Mouse (Mus musculus): ENCODE results near the gene Wapl. TPM values are rescaled to one million over a fixed set of nuclear protein-coding genes. Genes with fewer than 3 reads are reported as not detected.

The Wapl gene
- 10 to 100 TPM; 41.7 to 44.5 TPM for total RNA-seq (2021)

GRCm38 (mm10) chr14:34673395-34674228 is at the start of gene Wapl:
Wapl (plus strand) TSS chr14:34673928.
- peak; percentile 98 to 99 for DNase-seq (ENCODE audit: low spot score in 2 of 2)
- intact Hi-C loops (cut with DNase I) = no loop called here

DNA sequence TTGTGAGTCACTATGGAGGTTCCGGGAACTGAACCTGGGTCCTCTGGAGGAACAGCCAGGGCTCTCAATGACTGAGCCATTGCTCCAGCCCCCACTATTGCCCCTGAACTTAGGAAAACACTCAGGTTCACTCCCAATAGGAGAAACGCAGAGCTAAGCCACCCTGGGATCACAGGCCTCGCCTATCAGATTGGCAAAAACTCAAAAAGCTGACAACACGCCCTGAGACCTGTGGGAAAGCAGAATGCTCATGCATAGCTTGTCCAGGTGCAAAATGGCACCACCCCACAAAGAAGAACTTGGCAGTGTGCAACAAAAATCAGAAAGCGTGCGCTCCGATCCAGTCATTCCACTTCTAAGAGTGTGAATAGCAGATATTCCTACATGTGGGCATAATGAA is 46.9 kb upstream of the Wapl start:
- DNase-seq (ENCODE audit: low spot score in 2 of 2) = no peak
- intact Hi-C loops (cut with DNase I) = no loop called here

- intact Hi-C loops (cut with DNase I) = no loop called here
- no peak for DNase-seq (ENCODE audit: low spot score in 2 of 2)
These were observed 40.8 kb upstream of the Wapl start for GRCm38 (mm10) chr14:34632722-34633448.

DNA sequence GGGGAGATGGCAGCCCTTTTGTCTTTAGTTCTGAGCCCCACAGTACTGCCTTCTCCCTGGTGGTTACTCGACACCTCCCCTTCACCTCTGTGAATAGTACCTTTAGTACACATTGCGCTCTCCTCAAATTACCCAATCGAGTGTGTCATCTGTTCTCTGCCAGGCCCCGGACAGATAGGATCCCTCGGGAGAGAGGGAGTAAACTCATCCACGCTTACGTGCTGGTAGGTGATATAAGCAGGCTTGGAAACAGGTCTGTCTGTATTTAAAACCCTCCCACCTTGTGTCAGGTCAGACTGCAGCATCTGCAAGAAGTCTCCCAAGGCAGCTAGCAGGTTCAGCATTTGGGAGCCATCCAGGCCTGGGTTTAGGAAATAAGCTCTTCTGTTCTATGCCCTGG is 38.5 kb upstream of the Wapl start:
- intact Hi-C loops (cut with DNase I) = no loop called here
- no peak for DNase-seq (ENCODE audit: low spot score in 2 of 2)

DNA sequence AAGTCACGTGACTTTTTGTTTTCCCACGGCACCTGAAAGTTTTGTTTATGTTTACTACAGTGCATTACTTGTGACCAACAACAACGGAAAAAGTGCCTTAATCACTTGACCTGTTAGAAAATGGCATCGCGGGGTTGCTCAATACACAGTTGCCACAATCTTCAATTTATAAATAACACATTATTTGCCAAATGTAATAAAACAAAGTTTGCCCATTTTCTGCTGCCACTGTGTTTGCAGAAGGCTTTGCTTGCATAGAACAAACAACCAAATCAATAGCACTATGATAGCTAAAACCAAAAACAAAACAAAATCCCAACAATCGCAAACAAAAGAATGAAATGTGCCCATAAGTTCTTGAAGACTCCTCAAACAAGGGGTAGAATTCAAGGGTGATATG is 38.0 kb upstream of the Wapl start:
- intact Hi-C loops (cut with DNase I) = no loop called here
- DNase-seq (ENCODE audit: low spot score in 2 of 2) = no peak

- intact Hi-C loops (cut with DNase I) = no loop called here
- DNase-seq (ENCODE audit: low spot score in 2 of 2) = no peak
These were observed 29.6 kb upstream of the Wapl start for GRCm38 (mm10) chr14:34644140-34644539.

- intact Hi-C loops (cut with DNase I) = no loop called here
- no peak for DNase-seq (ENCODE audit: low spot score in 2 of 2)
These were observed 25.8 kb upstream of the Wapl start for GRCm38 (mm10) chr14:34647870-34648475.

DNA sequence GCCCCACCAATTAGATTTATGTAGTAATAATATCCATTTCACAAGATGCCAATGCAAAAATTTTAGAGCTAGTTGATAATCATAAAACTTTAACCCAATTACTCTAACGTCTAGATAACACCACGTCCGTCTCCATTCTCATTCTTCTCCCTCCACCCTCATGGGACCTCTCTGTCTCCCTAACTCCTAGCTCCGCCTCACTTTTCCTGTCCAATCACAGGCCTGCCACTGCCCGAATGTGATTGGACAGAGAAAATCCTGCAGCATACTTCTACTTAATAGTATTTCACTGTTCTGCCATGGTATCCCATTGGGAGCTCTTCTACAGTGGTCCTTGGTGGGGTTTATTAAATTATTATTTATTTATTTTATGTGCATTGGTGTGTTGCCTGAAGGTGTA is 16.6 kb upstream of the Wapl start:
- intact Hi-C loops (cut with DNase I) = no loop called here
- DNase-seq (ENCODE audit: low spot score in 2 of 2) = no peak

GRCm38 (mm10) chr14:34660351-34660787 is 13.4 kb upstream of the Wapl start:
- intact Hi-C loops (cut with DNase I) = no loop called here

GRCm38 (mm10) chr14:34660788-34661591 is 12.7 kb upstream of the Wapl start:
- no peak for DNase-seq (ENCODE audit: low spot score in 2 of 2)
- intact Hi-C loops (cut with DNase I) = no loop called here

More at GRCm38 (mm10) chr14:34660351-34660787, 13.4 kb upstream of the Wapl start:
- DNase-seq (ENCODE audit: low spot score in 2 of 2) = no peak

GRCm38 (mm10) chr14:34661621-34662477 is 11.9 kb upstream of the Wapl start:
- intact Hi-C loops (cut with DNase I) = no loop called here
- no peak for DNase-seq (ENCODE audit: low spot score in 2 of 2)

GRCm38 (mm10) chr14:34662478-34662826 is 11.3 kb upstream of the Wapl start:
- intact Hi-C loops (cut with DNase I) = no loop called here
- no peak for DNase-seq (ENCODE audit: low spot score in 2 of 2)

DNA sequence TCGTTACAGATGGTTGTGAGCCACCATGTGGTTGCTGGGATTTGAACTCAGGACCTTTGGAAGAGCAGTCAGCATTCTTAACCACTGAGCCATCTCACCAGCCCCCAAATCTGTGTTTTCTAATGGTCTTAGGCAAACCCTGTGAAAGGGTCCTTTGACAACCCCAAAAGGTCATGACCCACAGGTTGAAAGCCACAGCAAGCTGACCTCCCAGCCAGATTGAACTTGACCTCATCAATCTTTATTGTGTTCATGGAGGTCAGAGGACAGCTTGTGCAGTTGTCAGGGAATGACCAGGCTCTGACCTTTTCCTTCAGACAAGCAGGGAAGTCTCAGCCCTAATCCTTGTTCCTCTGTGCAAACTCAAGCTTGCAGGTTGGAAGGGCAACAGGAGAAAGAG is 10.3 kb upstream of the Wapl start:
- intact Hi-C loops (cut with DNase I) = no loop called here
- DNase-seq (ENCODE audit: low spot score in 2 of 2) = no peak

DNA sequence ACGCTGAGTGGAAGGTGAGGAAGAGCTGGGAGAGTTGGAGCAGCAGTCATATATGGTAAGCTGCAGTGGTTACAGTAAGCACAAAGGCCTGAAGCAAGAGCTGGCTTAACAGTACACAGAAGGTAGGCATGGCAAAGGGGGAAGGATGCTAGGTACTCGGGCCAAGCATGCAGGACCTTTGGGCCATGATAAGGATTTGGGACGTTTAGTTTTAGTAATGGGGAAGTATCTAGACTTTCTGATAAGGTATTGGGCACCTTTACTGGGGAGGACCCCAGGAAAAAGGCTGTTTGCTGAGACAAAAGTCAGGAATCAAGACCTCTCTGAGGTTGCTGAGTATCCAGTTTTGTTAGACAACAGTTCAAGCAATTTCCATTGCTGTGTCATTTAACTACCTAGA is 4.6 kb upstream of the Wapl start:
- intact Hi-C loops (cut with DNase I) = no loop called here
- DNase-seq (ENCODE audit: low spot score in 2 of 2) = no peak

- no peak for DNase-seq (ENCODE audit: low spot score in 2 of 2)
- intact Hi-C loops (cut with DNase I) = no loop called here
These were observed 3.5 kb upstream of the Wapl start for GRCm38 (mm10) chr14:34670256-34670655.

DNA sequence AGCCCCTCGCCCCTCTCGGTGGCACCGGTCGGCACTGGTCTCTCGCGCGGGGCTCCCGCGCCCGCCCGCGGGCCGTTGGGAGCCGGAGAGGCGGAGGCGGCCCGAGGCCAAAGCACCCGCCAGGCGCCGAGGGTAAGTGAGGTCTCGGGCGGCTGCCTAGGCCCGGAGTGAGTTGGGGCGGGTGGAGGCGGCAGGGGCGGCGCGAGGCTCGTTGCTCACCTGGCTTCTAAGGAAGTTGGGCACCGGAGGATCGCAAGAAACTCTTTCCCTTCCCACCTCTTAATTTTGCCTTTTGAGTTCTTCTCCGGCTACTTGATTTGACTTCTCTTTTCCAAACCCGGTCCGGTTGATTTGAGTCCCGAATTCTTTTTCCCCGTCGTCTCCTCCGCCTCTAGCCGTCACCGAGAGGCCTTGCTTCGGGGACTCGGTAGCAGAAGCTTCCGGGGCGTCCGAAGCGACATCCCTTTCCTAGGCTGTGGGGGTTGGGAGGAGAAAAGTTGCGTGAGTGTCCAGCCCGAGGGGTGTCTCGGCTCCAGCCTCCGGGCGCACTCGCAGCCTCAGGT is 582 bp downstream of the Wapl start:
- intact Hi-C loops (cut with DNase I) = no loop called here
- DNase-seq (ENCODE audit: low spot score in 2 of 2) = peak; percentile 42

GRCm38 (mm10) chr14:34674932-34675331 is 1.2 kb downstream of the Wapl start:
- intact Hi-C loops (cut with DNase I) = no loop called here
- DNase-seq (ENCODE audit: low spot score in 2 of 2) = no peak

DNA sequence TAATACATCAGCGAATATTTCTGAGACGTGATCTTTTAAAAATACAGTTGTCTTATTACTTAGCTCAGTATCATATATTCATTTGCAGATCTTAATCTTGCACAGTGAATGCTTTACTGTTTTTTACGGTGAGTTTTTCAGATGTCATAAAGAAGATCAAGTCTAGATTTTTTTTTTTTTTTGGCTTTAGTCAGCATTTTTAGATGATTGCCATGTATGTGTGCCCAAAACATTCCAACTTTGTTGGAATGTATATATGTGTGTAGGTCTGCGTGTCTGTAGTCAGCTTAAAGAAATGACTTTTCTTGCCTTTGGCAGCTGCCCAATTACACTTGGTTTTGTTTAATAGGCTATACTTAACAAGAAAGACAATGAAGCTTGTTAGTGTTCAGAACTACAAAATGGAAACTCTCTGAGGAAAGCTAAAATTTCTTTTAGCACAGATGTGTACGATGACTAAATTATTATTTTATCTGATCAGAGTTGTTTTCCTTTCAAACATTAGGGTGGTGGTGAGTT is 1.7 kb downstream of the Wapl start:
- intact Hi-C loops (cut with DNase I) = no loop called here
- no peak for DNase-seq (ENCODE audit: low spot score in 2 of 2)
